Mouse (Mus musculus): ENCODE results near the gene Neil3. TPM values are rescaled to one million over a fixed set of nuclear protein-coding genes. Genes with fewer than 3 reads are reported as not detected.

The Neil3 gene
- polyA plus RNA-seq, 1 experiment from 2014 or later, result 22.1 TPM

GRCm38 (mm10) chr8:53613577-53614287, 25.1 kb downstream of the Neil3 start:
- Histone ChIP-seq H3K4me3 (ENCODE audit: low read depth, low read length) (no peak overlapping the region), H3K4me2 (no peak overlapping the region), H3K27ac (ENCODE audit: low read depth, low read length) (no peak overlapping the region), H3K9ac (ENCODE audit: low read depth, low read length) (no peak overlapping the region), H3K27me3 (replicated peaks; ENCODE audit: control insufficient read depth, insufficient read depth, low read length) (no peaks in the 10 kb centered on the region), H3K4me1 (replicated peaks; ENCODE audit: control insufficient read depth, insufficient read depth, low read length) (no peaks in the 10 kb centered on the region), H3K9me3 (ENCODE audit: control insufficient read depth, low read length) (no peaks in the 10 kb centered on the region), H3K36me3 (ENCODE audit: control insufficient read depth, insufficient read depth, low read length) (no peaks in the 10 kb centered on the region; the same call in 1 of the 2 replicates)
- DNase-seq (ENCODE audit: low spot score) (no peak), ATAC-seq (replicated peaks; ENCODE audit: low FRiP score) (peak; percentile 23)
- 84% methylated on average over 7 of the region's 7 CpGs for WGBS

- no peak overlapping the region for H3K9ac ChIP-seq (ENCODE audit: low read depth, low read length)
- no peaks in the 10 kb centered on the region; the same call in 1 of the 2 replicates for H3K36me3 ChIP-seq (ENCODE audit: control insufficient read depth, insufficient read depth, low read length)
- no peak for ATAC-seq (replicated peaks; ENCODE audit: low FRiP score)
- H3K27ac ChIP-seq (ENCODE audit: low read depth, low read length), result no peak overlapping the region
- no peak for DNase-seq (ENCODE audit: low spot score)
- 64% methylated on average over 7 of the region's 7 CpGs for WGBS
- H3K4me1 ChIP-seq (replicated peaks; ENCODE audit: control insufficient read depth, insufficient read depth, low read length), result no peaks in the 10 kb centered on the region
- no peaks in the 10 kb centered on the region for H3K27me3 ChIP-seq (replicated peaks; ENCODE audit: control insufficient read depth, insufficient read depth, low read length)
- H3K4me3 ChIP-seq (ENCODE audit: low read depth, low read length), result no peak overlapping the region
- H3K4me2 ChIP-seq, result no peak overlapping the region
- no peaks in the 10 kb centered on the region for H3K9me3 ChIP-seq (ENCODE audit: control insufficient read depth, low read length)
Observed at GRCm38 (mm10) chr8:53612297-53612696, 26.6 kb downstream of the Neil3 start.

- peaks cover 3% of the 10 kb centered on the region; the same call in 1 of the 2 replicates for H3K36me3 ChIP-seq (ENCODE audit: control insufficient read depth, insufficient read depth, low read length)
- H3K4me1 ChIP-seq (replicated peaks; ENCODE audit: control insufficient read depth, insufficient read depth, low read length), result no peaks in the 10 kb centered on the region
- DNase-seq (ENCODE audit: low spot score), result no peak
- WGBS, result 29% methylated on average over 3 of the region's 3 CpGs
- H3K9me3 ChIP-seq (ENCODE audit: control insufficient read depth, low read length), result no peaks in the 10 kb centered on the region
- no peak overlapping the region for H3K27ac ChIP-seq (ENCODE audit: low read depth, low read length)
- no peak overlapping the region for H3K4me3 ChIP-seq (ENCODE audit: low read depth, low read length)
- no peak overlapping the region for H3K9ac ChIP-seq (ENCODE audit: low read depth, low read length)
- H3K4me2 ChIP-seq, result no peak overlapping the region
- H3K27me3 ChIP-seq (replicated peaks; ENCODE audit: control insufficient read depth, insufficient read depth, low read length), result no peaks in the 10 kb centered on the region
- ATAC-seq (replicated peaks; ENCODE audit: low FRiP score), result peak; percentile 84
Observed at GRCm38 (mm10) chr8:53607040-53607439, 31.8 kb downstream of the Neil3 start.

- H3K4me1 ChIP-seq (replicated peaks; ENCODE audit: control insufficient read depth, insufficient read depth, low read length), result no peaks in the 10 kb centered on the region
- H3K4me2 ChIP-seq, result no peak overlapping the region
- ATAC-seq (replicated peaks; ENCODE audit: low FRiP score) (no peak), DNase-seq (ENCODE audit: low spot score) (no peak)
- peaks cover 3% of the 10 kb centered on the region; the same call in 1 of the 2 replicates for H3K36me3 ChIP-seq (ENCODE audit: control insufficient read depth, insufficient read depth, low read length)
- no peaks in the 10 kb centered on the region for H3K27me3 ChIP-seq (replicated peaks; ENCODE audit: control insufficient read depth, insufficient read depth, low read length)
- no peak overlapping the region for H3K4me3 ChIP-seq (ENCODE audit: low read depth, low read length)
- no peaks in the 10 kb centered on the region for H3K9me3 ChIP-seq (ENCODE audit: control insufficient read depth, low read length)
- no peak overlapping the region for H3K27ac ChIP-seq (ENCODE audit: low read depth, low read length)
- no peak overlapping the region for H3K9ac ChIP-seq (ENCODE audit: low read depth, low read length)
- WGBS, result 70% methylated on average over 5 of the region's 5 CpGs
Observed at GRCm38 (mm10) chr8:53604906-53605305, 34.0 kb downstream of the Neil3 start.

- WGBS, result 76% methylated on average over 4 of the region's 4 CpGs
- Histone ChIP-seq H3K4me3 (ENCODE audit: low read depth, low read length) (no peak overlapping the region), H3K4me1 (replicated peaks; ENCODE audit: control insufficient read depth, insufficient read depth, low read length) (no peaks in the 10 kb centered on the region), H3K4me2 (no peak overlapping the region), H3K27ac (ENCODE audit: low read depth, low read length) (no peak overlapping the region), H3K36me3 (ENCODE audit: control insufficient read depth, insufficient read depth, low read length) (peaks cover 7% of the 10 kb centered on the region), H3K9ac (ENCODE audit: low read depth, low read length) (no peak overlapping the region), H3K9me3 (ENCODE audit: control insufficient read depth, low read length) (no peaks in the 10 kb centered on the region), H3K27me3 (replicated peaks; ENCODE audit: control insufficient read depth, insufficient read depth, low read length) (no peaks in the 10 kb centered on the region)
- no peak for DNase-seq (ENCODE audit: low spot score)
- no peak for ATAC-seq (replicated peaks; ENCODE audit: low FRiP score)
Observed at GRCm38 (mm10) chr8:53603672-53604071, 35.2 kb downstream of the Neil3 start.

GRCm38 (mm10) chr8:53600826-53601225, 38.0 kb downstream of the Neil3 start:
- Histone ChIP-seq H3K4me1 (replicated peaks; ENCODE audit: control insufficient read depth, insufficient read depth, low read length) (no peaks in the 10 kb centered on the region), H3K4me3 (ENCODE audit: low read depth, low read length) (no peak overlapping the region), H3K27ac (ENCODE audit: low read depth, low read length) (no peak overlapping the region), H3K27me3 (replicated peaks; ENCODE audit: control insufficient read depth, insufficient read depth, low read length) (no peaks in the 10 kb centered on the region), H3K9ac (ENCODE audit: low read depth, low read length) (no peak overlapping the region), H3K4me2 (no peak overlapping the region), H3K36me3 (ENCODE audit: control insufficient read depth, insufficient read depth, low read length) (peaks cover 7% of the 10 kb centered on the region), H3K9me3 (ENCODE audit: control insufficient read depth, low read length) (no peaks in the 10 kb centered on the region)
- WGBS, result 89% methylated on average over 3 of the region's 3 CpGs
- no peak for ATAC-seq (replicated peaks; ENCODE audit: low FRiP score)
- no peak for DNase-seq (ENCODE audit: low spot score)

GRCm38 (mm10) chr8:53600025-53600811, 38.6 kb downstream of the Neil3 start:
- no peak overlapping the region for H3K4me3 ChIP-seq (ENCODE audit: low read depth, low read length)
- no peaks in the 10 kb centered on the region for H3K4me1 ChIP-seq (replicated peaks; ENCODE audit: control insufficient read depth, insufficient read depth, low read length)
- DNase-seq (ENCODE audit: low spot score) (no peak), ATAC-seq (replicated peaks; ENCODE audit: low FRiP score) (no peak)
- H3K27ac ChIP-seq (ENCODE audit: low read depth, low read length), result no peak overlapping the region
- H3K9me3 ChIP-seq (ENCODE audit: control insufficient read depth, low read length), result no peaks in the 10 kb centered on the region
- H3K4me2 ChIP-seq, result no peak overlapping the region
- no peaks in the 10 kb centered on the region for H3K27me3 ChIP-seq (replicated peaks; ENCODE audit: control insufficient read depth, insufficient read depth, low read length)
- peaks cover 7% of the 10 kb centered on the region for H3K36me3 ChIP-seq (ENCODE audit: control insufficient read depth, insufficient read depth, low read length)
- no peak overlapping the region for H3K9ac ChIP-seq (ENCODE audit: low read depth, low read length)
- 90% methylated on average over 11 of the region's 11 CpGs for WGBS

GRCm38 (mm10) chr8:53598101-53598500, 40.8 kb downstream of the Neil3 start:
- Histone ChIP-seq H3K36me3 (ENCODE audit: control insufficient read depth, insufficient read depth, low read length) (peaks cover 7% of the 10 kb centered on the region), H3K4me1 (replicated peaks; ENCODE audit: control insufficient read depth, insufficient read depth, low read length) (no peaks in the 10 kb centered on the region), H3K27ac (ENCODE audit: low read depth, low read length) (no peak overlapping the region), H3K4me2 (no peak overlapping the region), H3K4me3 (ENCODE audit: low read depth, low read length) (no peak overlapping the region), H3K9ac (ENCODE audit: low read depth, low read length) (no peak overlapping the region), H3K27me3 (replicated peaks; ENCODE audit: control insufficient read depth, insufficient read depth, low read length) (no peaks in the 10 kb centered on the region), H3K9me3 (ENCODE audit: control insufficient read depth, low read length) (no peaks in the 10 kb centered on the region)
- 91% methylated on average over 1 of the region's 1 CpGs for WGBS
- ATAC-seq (replicated peaks; ENCODE audit: low FRiP score) (no peak), DNase-seq (ENCODE audit: low spot score) (no peak)

All from liver, embryonic 11.5 days (tissue).